In genomic region chr9:64397108-64397507, GRCm38 (mm10) we compare ENCODE assay signal across 10 mouse cellular contexts. TPM values are rescaled to one million over a fixed set of nuclear protein-coding genes. Genes with fewer than 3 reads are reported as not detected.
A peak's percentile ranks its signal among the peaks of the same experiment; 100 is the strongest.
DNase-seq lines count a peak whose midpoint lies in the region; ATAC-seq and TF ChIP-seq lines count a peak whose summit lies in the region.
"Had no signal": no experiment of that assay in that cellular context is flagged by ENCODE, and none has a peak within 500 bp of the region (broad histone marks: within the 10 kb centered on the region; RNA-seq: fewer than 3 reads in every experiment).

No protein-coding gene starts in this region.

- peak; percentile 37 for DNase-seq in adrenal gland, postnatal 14 days
- no peak for DNase-seq in adrenal gland, adult 2 months
- DNase-seq in kidney, adult 18-20 months: peak; percentile 32
- peak; percentile 85 for DNase-seq in brain, embryonic 14.5 days (ENCODE audit: low read depth)
- DNase-seq in liver: peak; percentile 69
- peak; percentile 51 for DNase-seq in thymus, postnatal 14 days
- no peak for DNase-seq in gastrocnemius, postnatal 4 days (ENCODE audit: low spot score in 2 of 2)

- no peak for TF ChIP-seq POLR2A in brain, embryonic 14.5 days (IDR thresholded peaks at IDR 0.05; ENCODE audit: borderline replicate concordance, extremely low read depth, insufficient read depth, insufficient read length, poor library complexity, severe bottlenecking)

- no peak overlapping the region for H3K4me2 ChIP-seq in kidney, embryonic 16.5 days (replicated peaks; ENCODE audit: low read depth, low read length)

- TF ChIP-seq CTCF in brain, embryonic 14.5 days (IDR thresholded peaks at IDR 0.05; ENCODE audit: borderline replicate concordance, extremely low read depth, insufficient read depth, insufficient read length): peak; percentile 65; the same call in 1 of the 2 replicates

- H3K27me3 ChIP-seq in kidney, embryonic 16.5 days (ENCODE audit: insufficient read depth, low read length): no peaks in the 10 kb centered on the region

- no peak overlapping the region for H3K4me3 ChIP-seq in kidney, embryonic 16.5 days (ENCODE audit: low read length)
- H3K4me3 ChIP-seq: erythroblast, embryonic 14.5 days had no signal

- H3K27ac ChIP-seq in kidney, embryonic 16.5 days (ENCODE audit: low read length): no peak overlapping the region
- H3K27ac ChIP-seq: macrophage had no signal

- no peaks in the 10 kb centered on the region for H3K36me3 ChIP-seq in kidney, embryonic 16.5 days (ENCODE audit: insufficient read depth, low read length)

- no peak overlapping the region for H3K9ac ChIP-seq in kidney, embryonic 16.5 days (replicated peaks; ENCODE audit: low read length)

- peaks cover 3% of the 10 kb centered on the region; the same call in 1 of the 2 replicates for H3K4me1 ChIP-seq in kidney, embryonic 16.5 days (ENCODE audit: insufficient read depth, low read length)

- ATAC-seq in kidney, embryonic 16.5 days (ENCODE audit: low FRiP score, low TSS enrichment): no peak

- H3K9me3 ChIP-seq in kidney, embryonic 16.5 days (ENCODE audit: low read length): no peaks in the 10 kb centered on the region

- 15% methylated on average over 1 of the region's 1 CpGs for WGBS in kidney, embryonic 16.5 days

RNA-seq across cellular contexts. Expression of gene Megf11, which starts 11.7 kb away (rescaled TPM):
- total RNA-seq in adrenal gland, postnatal 14 days (2021): 1.0 and 2.0 TPM in 2 replicates
- 1 to 10 TPM in 1 of 2 experiments, under 1 TPM in 1; 0.43 to 1.2 TPM for total RNA-seq in adrenal gland, adult 2 months (2021)
- 1.2 and 1.7 TPM in 2 replicates for polyA plus RNA-seq in adrenal gland, adult 2 months (2012; rRNA removed)
- polyA plus RNA-seq in kidney, embryonic 16.5 days (2015; fragmentation: Nextera tagmentation; extraction: Ambion mirVana): 4.7 and 4.9 TPM in 2 replicates
- polyA plus RNA-seq in brain, embryonic 14.5 days (2012; rRNA removed): 12.1 and 16.5 TPM in 2 replicates
- 1 to 10 TPM in 1 of 2 experiments, under 1 TPM in 1; 0.71 to 1.1 TPM for total RNA-seq in gastrocnemius, postnatal 4 days (2021)
- polyA plus RNA-seq: erythroblast, embryonic 14.5 days; macrophage had no signal

RNA-seq across cellular contexts. Expression of gene Dis3l, which starts 56.0 kb away (rescaled TPM):
- 16.8 and 20.1 TPM in 2 replicates for total RNA-seq in adrenal gland, postnatal 14 days (2021)
- total RNA-seq in adrenal gland, adult 2 months (2021): 10 to 100 TPM; 21.7 to 22.4 TPM
- polyA plus RNA-seq in adrenal gland, adult 2 months (2012; rRNA removed): 42.8 and 47.8 TPM in 2 replicates
- polyA plus RNA-seq in kidney, embryonic 16.5 days (2015; fragmentation: Nextera tagmentation; extraction: Ambion mirVana): 23.9 and 25.9 TPM in 2 replicates
- polyA plus RNA-seq in brain, embryonic 14.5 days (2012; rRNA removed): 17.9 and 20.4 TPM in 2 replicates
- 10 to 100 TPM; 15.3 to 17.1 TPM for total RNA-seq in gastrocnemius, postnatal 4 days (2021)

Comparison
In these comparisons a context has a peak if more than half of its experiments do, and no peak if none do; other contexts are left out.
1. DNase-seq: peak in adrenal gland, postnatal 14 days (single experiment), kidney, adult 18-20 months (single experiment), brain, embryonic 14.5 days (single experiment), liver (single experiment) and thymus, postnatal 14 days (single experiment); none in adrenal gland, adult 2 months (single experiment) and gastrocnemius, postnatal 4 days (0 of 2).